Mouse (Mus musculus) spleen, postnatal 14 days (tissue): ENCODE results near the gene Olfr49.
A peak's percentile ranks its signal among the peaks of the same experiment; 100 is the strongest.

Source experiments
- DNase-seq, 2 experiments: peaks; one replicate each; pipeline ENCODE4 v3.0.0; 2021 to 2022; ENCODE audit warnings: low spot score in 2 of 2

Olfr49 gene

DNA sequence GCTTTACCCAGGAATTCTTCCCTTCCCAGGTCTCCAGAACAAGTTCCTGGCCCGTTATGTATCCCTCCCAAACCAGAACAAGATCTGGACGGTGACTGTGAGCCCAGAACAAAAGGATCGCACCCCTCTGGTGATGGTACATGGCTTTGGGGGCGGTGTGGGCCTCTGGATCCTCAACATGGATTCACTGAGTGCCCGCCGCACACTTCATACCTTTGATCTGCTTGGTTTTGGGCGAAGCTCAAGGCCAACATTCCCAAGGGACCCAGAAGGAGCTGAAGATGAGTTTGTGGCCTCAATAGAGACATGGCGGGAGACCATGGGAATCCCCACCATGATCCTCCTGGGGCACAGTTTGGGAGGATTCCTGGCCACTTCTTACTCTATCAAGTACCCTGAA lies 22.1 kb downstream of the Olfr49 start:
- no peak for DNase-seq

- no peak for DNase-seq
These were observed 23.4 kb downstream of the Olfr49 start for GRCm38 (mm10) chr14:54261386-54261785.

GRCm38 (mm10) chr14:54260196-54260595 lies 24.5 kb downstream of the Olfr49 start:
- no peak for DNase-seq

GRCm38 (mm10) chr14:54259722-54260085 lies 25.0 kb downstream of the Olfr49 start:
- no peak for DNase-seq

- DNase-seq, result peak; percentile 89 to 90
These were observed 25.6 kb downstream of the Olfr49 start for GRCm38 (mm10) chr14:54259003-54259721.

GRCm38 (mm10) chr14:54258131-54258670 lies 26.5 kb downstream of the Olfr49 start:
- no peak for DNase-seq

- no peak for DNase-seq
These were observed 30.0 kb downstream of the Olfr49 start for GRCm38 (mm10) chr14:54254670-54255202.

- DNase-seq, result peak; percentile 96 to 97
These were observed 30.9 kb downstream of the Olfr49 start, which contains the start of the genes Dad1 and Abhd4 for GRCm38 (mm10) chr14:54253741-54254291. Gene Dad1 (minus strand): TSS chr14:54254104. Gene Abhd4 (plus strand): TSS chr14:54254188.

DNA sequence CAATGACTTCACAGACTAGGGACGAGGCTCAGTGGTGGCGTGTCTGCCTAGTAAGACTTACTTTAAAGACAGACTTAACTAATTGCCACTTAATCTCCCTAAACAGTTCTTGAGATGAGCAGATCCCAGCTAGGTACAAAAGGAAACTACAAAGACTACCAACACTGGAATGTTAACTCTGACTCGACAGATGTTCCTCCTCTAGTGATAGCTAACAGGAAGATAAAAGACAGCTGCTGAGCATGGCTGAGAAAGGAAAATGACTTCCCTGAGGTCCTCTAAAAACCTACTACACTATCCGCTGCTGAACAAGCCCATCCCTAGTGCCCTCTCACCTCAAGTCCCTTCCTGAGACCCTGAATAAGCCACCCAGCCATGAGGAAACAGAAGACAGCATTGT lies 34.6 kb downstream of the Olfr49 start:
- no peak for DNase-seq

GRCm38 (mm10) chr14:54249326-54249725 lies 35.4 kb downstream of the Olfr49 start:
- no peak for DNase-seq

DNA sequence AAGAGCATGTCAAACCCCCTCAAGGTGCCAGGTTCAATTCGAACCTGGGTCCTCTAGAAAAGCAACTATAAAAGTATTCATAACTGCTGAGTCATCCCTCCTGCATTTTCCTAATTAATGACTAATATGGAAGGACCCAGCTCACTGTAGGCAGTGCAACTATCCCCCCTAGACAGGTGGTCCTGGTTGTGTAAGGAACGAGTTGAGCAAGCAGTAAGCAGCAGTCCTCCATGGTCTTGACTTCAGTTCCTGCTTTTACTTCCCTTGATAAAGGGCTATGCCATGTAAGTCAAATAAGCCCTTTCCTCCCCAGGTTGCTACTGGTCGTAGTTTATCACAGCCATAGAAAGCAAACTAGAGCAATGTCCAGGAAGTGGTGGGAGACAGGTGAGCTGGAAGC lies 38.5 kb downstream of the Olfr49 start:
- no peak for DNase-seq

DNA sequence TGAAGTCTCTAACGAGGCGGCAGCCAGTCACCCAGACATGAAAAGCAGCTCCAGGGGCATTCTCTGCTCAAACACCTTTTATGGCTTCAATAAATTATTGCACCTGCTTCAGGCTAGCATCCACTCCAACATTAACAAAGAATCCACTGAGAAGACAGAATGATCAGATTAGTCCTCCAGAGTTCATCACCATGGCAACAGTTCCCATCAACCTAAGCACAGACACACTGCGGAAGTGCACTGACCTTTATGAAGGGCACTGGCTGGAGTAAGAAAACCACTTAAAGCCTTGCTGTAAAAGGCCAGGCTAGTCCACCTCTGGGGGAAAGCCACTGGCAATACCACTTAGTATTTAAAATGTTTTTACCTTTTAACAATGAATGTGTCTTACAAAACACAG lies 40.6 kb downstream of the Olfr49 start:
- DNase-seq, result no peak

DNA sequence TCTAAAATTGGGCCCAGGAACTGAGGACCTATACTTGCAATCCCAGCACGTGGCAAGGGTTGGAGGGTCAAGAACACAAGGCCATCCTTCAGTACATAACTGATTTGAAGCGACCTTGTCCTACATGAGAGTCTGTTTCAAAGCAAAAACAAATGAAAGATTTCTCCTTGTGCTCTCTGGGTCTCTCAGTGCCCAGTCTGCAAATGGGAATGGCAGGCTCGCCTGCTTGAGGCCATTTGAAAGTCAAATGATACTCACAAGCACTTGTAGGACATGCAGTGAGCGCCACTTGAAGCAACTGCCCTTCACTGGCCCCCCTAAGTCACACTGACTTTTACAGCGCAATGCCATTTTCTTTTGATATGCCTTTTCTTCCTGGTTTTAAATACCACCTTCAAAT lies 44.2 kb downstream of the Olfr49 start:
- no peak for DNase-seq

DNA sequence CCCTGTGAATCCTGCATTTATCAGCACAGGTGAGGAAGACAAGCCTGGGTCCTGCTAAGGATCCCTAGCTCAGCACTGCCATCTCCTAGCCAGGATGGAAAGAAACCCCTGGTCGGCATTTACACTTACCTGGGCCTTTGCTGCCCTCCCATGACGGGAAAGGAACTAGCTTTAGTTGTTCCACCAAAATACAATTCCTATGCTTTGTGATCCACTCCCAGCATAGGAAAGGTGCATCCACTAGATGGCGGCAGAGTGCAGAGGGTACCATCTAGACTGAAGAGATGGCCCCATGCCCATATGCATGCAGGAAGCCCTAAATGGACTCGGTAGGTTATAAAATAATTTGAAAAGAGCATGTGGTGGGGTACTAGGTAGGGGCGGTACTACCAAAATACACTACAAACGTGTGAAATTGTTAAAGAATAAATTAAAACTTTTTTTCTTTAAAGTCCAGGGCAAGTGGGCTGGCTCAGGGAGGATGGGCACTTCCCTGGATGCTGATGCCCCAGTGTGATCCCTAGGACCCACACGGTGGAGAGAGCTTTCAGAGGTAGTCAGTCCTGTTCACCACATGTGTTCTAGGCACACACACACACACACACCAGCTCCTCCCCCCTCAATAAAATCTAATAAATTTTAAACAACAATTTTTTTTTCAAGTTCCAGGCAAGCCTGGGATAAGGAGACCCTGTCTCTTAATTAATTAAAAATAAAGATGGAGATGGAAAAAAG lies 45.6 kb downstream of the Olfr49 start:
- DNase-seq, result peak; percentile 73 to 87

DNA sequence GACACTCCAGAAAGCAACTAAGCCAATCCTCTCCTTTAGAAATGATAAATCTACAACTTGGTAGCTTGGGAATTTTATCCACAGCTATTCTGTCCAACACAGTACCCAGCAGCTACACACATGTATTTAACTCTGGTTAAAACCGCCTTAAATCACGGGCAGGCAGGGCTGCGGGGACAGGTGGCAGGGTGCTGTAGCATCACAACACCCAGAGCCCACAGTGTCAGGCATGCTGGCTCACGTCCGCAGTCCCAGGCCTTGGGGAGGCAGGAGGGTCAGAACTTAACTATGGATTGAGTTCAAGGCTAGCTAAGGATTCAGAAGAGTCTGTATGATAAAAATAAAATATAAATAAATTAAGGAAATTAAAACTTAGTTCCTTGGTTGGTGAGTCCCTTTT lies 47.9 kb downstream of the Olfr49 start:
- DNase-seq, result no peak

DNA sequence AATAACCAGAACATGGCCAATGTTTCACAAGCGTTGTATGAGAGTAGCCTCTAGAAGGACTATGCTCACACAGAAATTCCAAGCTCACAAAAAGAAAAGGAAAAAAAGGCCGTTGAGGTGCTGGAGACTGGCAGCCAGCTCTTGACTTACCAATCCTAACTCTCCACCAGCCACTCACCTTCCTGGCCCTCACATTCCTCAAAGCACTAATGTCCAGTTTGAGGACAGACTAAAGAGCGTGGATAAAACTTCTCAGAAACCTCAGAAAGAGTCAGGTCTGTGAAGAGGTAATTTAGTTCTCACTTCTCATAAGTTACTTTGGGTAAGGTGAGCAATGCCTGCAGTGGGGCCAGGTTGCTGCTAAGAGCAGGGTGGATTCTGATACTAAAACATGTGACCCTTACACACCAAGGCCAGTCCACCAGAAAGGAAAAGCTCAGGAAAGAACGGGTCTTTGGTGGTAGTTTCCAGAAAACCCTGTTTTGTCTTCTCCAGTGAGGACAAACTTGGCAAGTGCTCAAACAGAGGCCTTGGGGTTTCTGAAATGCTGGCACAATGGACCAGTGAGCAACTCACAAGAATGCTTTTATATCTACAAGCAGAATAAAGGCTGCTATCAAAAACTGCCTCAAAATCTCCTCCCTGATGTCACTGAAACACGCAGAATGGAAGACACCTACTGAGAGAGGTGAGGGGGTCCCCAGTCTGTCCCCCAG lies 48.8 kb downstream of the Olfr49 start:
- no peak for DNase-seq

GRCm38 (mm10) chr14:54234231-54235040 lies 50.3 kb downstream of the Olfr49 start:
- no peak for DNase-seq

- no peak for DNase-seq
These were observed 51.1 kb downstream of the Olfr49 start for GRCm38 (mm10) chr14:54233559-54234143.

DNA sequence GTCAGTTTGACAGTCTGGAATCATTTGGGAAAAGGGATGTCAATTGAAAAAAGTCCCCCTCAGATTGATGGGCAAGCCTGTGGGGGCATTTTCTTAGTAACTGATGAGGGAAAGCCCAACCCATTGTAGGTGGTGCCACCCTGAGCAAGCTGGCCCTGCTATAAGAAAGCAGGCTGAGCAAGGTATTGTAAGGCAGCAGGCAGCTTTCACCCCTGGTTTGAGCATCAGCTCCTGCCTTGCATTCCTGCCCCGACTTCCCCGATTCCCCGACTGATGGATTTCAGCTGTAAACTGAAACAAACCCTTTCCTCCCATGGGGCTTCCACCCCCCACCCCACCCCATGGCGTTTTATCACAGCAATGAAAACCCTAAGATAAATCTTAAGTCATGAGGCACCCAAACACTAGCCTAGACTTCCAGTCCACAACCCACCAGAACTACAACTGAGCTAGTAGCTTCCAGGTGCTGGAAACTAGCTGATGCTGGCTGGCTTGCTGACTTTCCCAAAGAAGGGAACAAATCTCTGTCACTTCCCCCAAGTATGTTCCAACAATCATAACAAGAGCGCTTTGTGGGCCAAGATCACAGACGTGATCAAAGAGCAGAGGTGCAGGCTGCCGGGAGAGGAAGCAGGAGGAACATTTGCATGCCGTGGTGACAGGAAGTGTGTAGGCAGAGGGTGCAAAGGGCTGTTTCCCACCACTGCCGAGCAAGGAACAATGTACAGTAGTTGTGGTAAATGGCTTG lies 51.8 kb downstream of the Olfr49 start:
- peak; percentile 41 to 54 for DNase-seq

GRCm38 (mm10) chr14:54232143-54232542 lies 52.6 kb downstream of the Olfr49 start:
- no peak for DNase-seq
